Mouse (Mus musculus) G1E (cell line): ENCODE measurements around the gene Rad51d.

Experiments used
- CTCF ChIP-seq: IDR thresholded peaks from 2 replicates; pipeline ENCODE4 v1.5.1; 2012; ENCODE audit warnings: low read depth, low read length, inconsistent platforms, mixed read lengths
- GATA2 ChIP-seq: IDR thresholded peaks from 2 replicates; pipeline ENCODE4 v1.6.1; 2012; ENCODE audit warnings: low read depth, low read length, inconsistent platforms, borderline replicate concordance

- TF ChIP-seq GATA2 (no peak), CTCF (no peak)
Observed at GRCm38 (mm10) chr11:82847571-82848000, 42.8 kb downstream of the Rad51d start.
